Mouse (Mus musculus) midbrain, embryonic 15.5 days (tissue): ENCODE data around the gene Icam4. TPM values are rescaled to one million over a fixed set of nuclear protein-coding genes. Genes with fewer than 3 reads are reported as not detected.
"Not testable (repeated sequence)": the region's sequence is repeated elsewhere in the genome, so short reads cannot be mapped to it uniquely, and the experiment has no call there.

ENCODE experiments used
- ATAC-seq: fragments of 200-750 bp; cut with Nextera tagmentation; replicated peaks from 2 replicates; pipeline ENCODE4 v1.8.0; 2017; ENCODE audit warnings: moderate TSS enrichment
- H3K27ac ChIP-seq: fragments of 300-500 bp; sonication (generic); 2 replicates; pipeline ENCODE4 v1.5.1; 2015; ENCODE audit warnings: mild to moderate bottlenecking, inconsistent platforms
- H3K27me3 ChIP-seq: fragments of 300-500 bp; sonication (generic); replicated peaks from 2 replicates; pipeline ENCODE4 v1.6.1; 2015; ENCODE audit warnings: inconsistent platforms
- H3K36me3 ChIP-seq: fragments of 300-500 bp; sonication (generic); replicated peaks from 2 replicates; pipeline ENCODE4 v1.6.1; 2015; ENCODE audit warnings: inconsistent platforms
- H3K4me1 ChIP-seq: fragments of 300-500 bp; sonication (generic); 2 replicates; pipeline ENCODE4 v1.6.1; 2015; ENCODE audit warnings: inconsistent platforms
- H3K4me2 ChIP-seq: fragments of 300-500 bp; sonication (generic); 2 replicates; pipeline ENCODE4 v1.6.1; 2015; ENCODE audit warnings: inconsistent platforms, mild to moderate bottlenecking, moderate library complexity
- H3K4me3 ChIP-seq: fragments of 300-500 bp; sonication (generic); 2 replicates; pipeline ENCODE4 v1.5.1; 2015; ENCODE audit warnings: mild to moderate bottlenecking, inconsistent platforms
- H3K9ac ChIP-seq: fragments of 300-500 bp; sonication (generic); 2 replicates; pipeline ENCODE4 v1.6.1; 2015; ENCODE audit warnings: mild to moderate bottlenecking, inconsistent platforms
- H3K9me3 ChIP-seq: fragments of 300-500 bp; sonication (generic); 2 replicates; pipeline ENCODE4 v1.6.1; 2016; ENCODE audit warnings: inconsistent platforms
- WGBS: fragments of 180-500 bp; shearing (Covaris S2); methylation state at CpG from one replicate; pipeline ENCODE4 v1.1.7; 2015; ENCODE audit warnings: mixed read lengths; 5-methylcytosine and 5-hydroxymethylcytosine counted together
- polyA plus RNA-seq: library from polyadenylated mRNA; unstranded; fragments of >200 nt; fragmentation: Nextera tagmentation; extraction: Ambion mirVana; gene quantifications from 2 replicates; pipeline ENCODE4 v1.2.1, GENCODE M21; 2015

Gene Icam4
- polyA plus RNA-seq, 1 experiment from 2014 or later, result 0.27 TPM

DNA sequence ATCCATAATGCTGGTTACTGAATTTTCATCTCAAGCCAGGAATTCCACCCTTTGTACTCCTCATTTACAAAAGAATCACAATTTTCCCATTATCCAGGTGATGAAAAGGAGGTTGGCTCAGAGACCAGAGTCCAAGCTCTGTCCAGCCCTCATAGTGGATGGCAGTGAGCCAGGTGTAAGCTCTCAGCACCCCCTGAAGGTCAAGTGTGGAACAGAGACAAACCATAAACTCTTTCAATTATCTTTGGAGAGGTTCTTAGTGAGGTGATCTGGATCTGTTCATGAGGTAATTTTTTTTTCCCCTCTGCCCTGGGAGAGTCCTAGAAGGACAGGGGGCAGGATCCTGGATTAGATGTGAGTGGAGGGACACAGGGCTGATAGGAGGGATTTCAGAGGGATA, 28.4 kb upstream of the Icam4 start:
- Histone ChIP-seq H3K4me1 (peaks cover 14% of the 10 kb centered on the region), H3K9me3 (no peaks in the 10 kb centered on the region), H3K36me3 (peaks cover 7% of the 10 kb centered on the region; the same call in 1 of the 2 replicates), H3K27me3 (no peaks in the 10 kb centered on the region), H3K4me2 (no peak overlapping the region), H3K4me3 (no peak overlapping the region), H3K9ac (no peak overlapping the region), H3K27ac (no peak overlapping the region)
- no peak for ATAC-seq

- Histone ChIP-seq H3K4me3 (peak overlapping the region; percentile 63; the same call in 1 of the 2 replicates), H3K9me3 (no peaks in the 10 kb centered on the region), H3K27me3 (no peaks in the 10 kb centered on the region), H3K4me2 (no peak overlapping the region; the same call in 1 of the 2 replicates), H3K9ac (no peak overlapping the region), H3K27ac (no peak overlapping the region), H3K36me3 (peaks cover 13% of the 10 kb centered on the region; the same call in 1 of the 2 replicates), H3K4me1 (peaks cover 14% of the 10 kb centered on the region)
- no peak for ATAC-seq
- WGBS, result 80% methylated on average over 6 of the region's 6 CpGs
Observed at GRCm38 (mm10) chr9:21001651-21002200, 27.4 kb upstream of the Icam4 start.

GRCm38 (mm10) chr9:21002270-21002626, 26.9 kb upstream of the Icam4 start:
- peak overlapping the region; percentile 63 for H3K4me3 ChIP-seq
- H3K9me3 ChIP-seq, result no peaks in the 10 kb centered on the region
- peak overlapping the region; percentile 70 for H3K4me2 ChIP-seq
- 11% methylated on average over 7 of the region's 7 CpGs for WGBS
- H3K9ac ChIP-seq, result peak overlapping the region; percentile 61
- H3K4me1 ChIP-seq, result peaks cover 14% of the 10 kb centered on the region
- ATAC-seq, result peak; percentile 63
- no peaks in the 10 kb centered on the region for H3K27me3 ChIP-seq
- peak overlapping the region; percentile 77 for H3K27ac ChIP-seq
- H3K36me3 ChIP-seq, result peaks cover 17% of the 10 kb centered on the region; the same call in 1 of the 2 replicates

GRCm38 (mm10) chr9:21002627-21003551, 26.3 kb upstream of the Icam4 start, which contains the start of gene Mrpl4:
Gene Mrpl4 (plus strand): TSS chr9:21002738.
- Histone ChIP-seq H3K27ac (peak within 1 kb of the TSS; percentile 77), H3K9me3 (no peaks in the 10 kb centered on the region), H3K4me2 (peak within 1 kb of the TSS; percentile 70), H3K4me1 (peaks cover 14% of the 10 kb centered on the region), H3K36me3 (peaks cover 24% of the 10 kb centered on the region; the same call in 1 of the 2 replicates), H3K9ac (peak within 1 kb of the TSS; percentile 61), H3K4me3 (peak within 1 kb of the TSS; percentile 63), H3K27me3 (no peaks in the 10 kb centered on the region)
- under 1% methylated on average over 72 of the region's 72 CpGs for WGBS
- peak; percentile 91 for ATAC-seq

DNA sequence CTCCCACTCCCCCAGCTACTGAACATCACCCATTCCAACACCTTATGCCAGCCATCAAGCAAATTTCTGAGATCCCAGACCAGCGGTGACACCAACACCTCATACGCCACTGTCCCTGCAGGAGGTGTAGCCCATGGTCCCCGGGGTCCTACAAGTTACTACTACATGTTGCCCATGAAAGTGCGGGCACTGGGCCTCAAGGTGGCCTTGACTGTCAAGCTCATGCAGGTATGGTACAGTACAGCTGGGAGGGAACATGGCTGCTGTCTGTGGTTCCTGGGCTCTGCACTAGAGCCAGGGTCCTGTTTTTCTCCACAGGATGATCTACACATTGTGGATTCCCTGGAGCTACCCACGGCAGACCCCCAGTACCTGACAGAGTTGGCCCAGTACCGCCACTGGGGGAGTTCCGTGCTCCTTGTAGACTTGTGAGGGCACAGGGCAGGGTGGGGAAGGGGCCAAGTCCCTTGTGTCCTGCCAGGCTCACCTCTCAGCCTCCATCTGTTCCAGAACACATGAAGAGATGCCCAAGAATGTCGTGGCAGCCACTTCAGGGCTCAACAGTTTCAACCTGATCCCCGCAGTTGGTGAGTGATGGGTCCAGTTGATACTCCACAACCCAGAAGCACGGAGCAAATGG, 21.7 kb upstream of the Icam4 start:
- Histone ChIP-seq H3K9ac (no peak overlapping the region), H3K4me3 (no peak overlapping the region), H3K27me3 (no peaks in the 10 kb centered on the region; the same call in 1 of the 2 replicates), H3K27ac (no peak overlapping the region), H3K36me3 (peaks cover 35% of the 10 kb centered on the region), H3K9me3 (no peaks in the 10 kb centered on the region), H3K4me1 (peaks cover 11% of the 10 kb centered on the region), H3K4me2 (no peak overlapping the region)
- 93% methylated on average over 10 of the region's 10 CpGs for WGBS
- no peak for ATAC-seq

- Histone ChIP-seq H3K36me3 (peaks cover 35% of the 10 kb centered on the region), H3K27me3 (no peaks in the 10 kb centered on the region; the same call in 1 of the 2 replicates), H3K4me1 (peaks cover 11% of the 10 kb centered on the region), H3K9me3 (no peaks in the 10 kb centered on the region), H3K27ac (no peak overlapping the region), H3K4me2 (no peak overlapping the region), H3K4me3 (no peak overlapping the region), H3K9ac (no peak overlapping the region)
- no peak for ATAC-seq
- WGBS, result 75% methylated on average over 7 of the region's 7 CpGs
Observed at GRCm38 (mm10) chr9:21008007-21008406, 21.2 kb upstream of the Icam4 start.

GRCm38 (mm10) chr9:21010362-21010761, 18.8 kb upstream of the Icam4 start:
- no peaks in the 10 kb centered on the region for H3K9me3 ChIP-seq
- H3K9ac ChIP-seq, result no peak overlapping the region
- no peak overlapping the region for H3K4me3 ChIP-seq
- H3K36me3 ChIP-seq, result peaks cover 33% of the 10 kb centered on the region
- no peak overlapping the region for H3K27ac ChIP-seq
- no peak overlapping the region for H3K4me2 ChIP-seq
- H3K27me3 ChIP-seq, result peaks cover 16% of the 10 kb centered on the region
- no peaks in the 10 kb centered on the region for H3K4me1 ChIP-seq
- ATAC-seq, result no peak
- 72% methylated on average over 2 of the region's 2 CpGs for WGBS

DNA sequence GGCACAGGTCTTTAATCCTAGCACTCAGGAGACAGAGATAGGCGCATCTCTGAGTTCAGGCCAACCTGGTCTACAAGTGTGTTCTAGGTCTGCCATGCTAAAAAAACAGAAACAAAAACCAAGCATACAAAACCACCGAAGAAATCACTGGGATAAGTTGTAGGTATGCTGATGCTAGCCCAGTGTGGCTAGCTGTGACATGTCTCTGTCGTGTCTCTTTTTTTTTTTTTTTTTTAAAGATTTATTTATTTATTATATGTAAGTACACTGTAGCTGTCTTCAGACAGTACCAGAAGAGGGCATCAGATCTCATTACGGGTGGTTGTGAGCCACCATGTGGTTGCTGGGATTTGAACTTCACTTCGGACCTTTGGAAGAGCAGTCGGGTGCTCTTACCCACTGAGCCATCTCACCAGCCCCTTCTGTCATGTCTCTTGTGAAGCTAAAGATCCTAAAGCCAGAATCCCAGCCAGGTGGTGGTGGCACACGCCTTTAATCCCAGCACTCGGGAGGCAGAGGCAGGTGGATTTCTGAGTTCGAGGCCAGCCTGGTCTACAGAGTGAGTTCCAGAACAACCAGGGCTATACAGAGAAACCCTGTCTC, 18.1 kb upstream of the Icam4 start:
- not testable (repeated sequence) for H3K4me3 ChIP-seq, H3K4me1 ChIP-seq, H3K9me3 ChIP-seq, ATAC-seq, H3K9ac ChIP-seq, H3K4me2 ChIP-seq, H3K27ac ChIP-seq
- WGBS, result 71% methylated on average over 9 of the region's 9 CpGs
- peaks cover 26% of the 10 kb centered on the region for H3K36me3 ChIP-seq
- H3K27me3 ChIP-seq, result peaks cover 23% of the 10 kb centered on the region

DNA sequence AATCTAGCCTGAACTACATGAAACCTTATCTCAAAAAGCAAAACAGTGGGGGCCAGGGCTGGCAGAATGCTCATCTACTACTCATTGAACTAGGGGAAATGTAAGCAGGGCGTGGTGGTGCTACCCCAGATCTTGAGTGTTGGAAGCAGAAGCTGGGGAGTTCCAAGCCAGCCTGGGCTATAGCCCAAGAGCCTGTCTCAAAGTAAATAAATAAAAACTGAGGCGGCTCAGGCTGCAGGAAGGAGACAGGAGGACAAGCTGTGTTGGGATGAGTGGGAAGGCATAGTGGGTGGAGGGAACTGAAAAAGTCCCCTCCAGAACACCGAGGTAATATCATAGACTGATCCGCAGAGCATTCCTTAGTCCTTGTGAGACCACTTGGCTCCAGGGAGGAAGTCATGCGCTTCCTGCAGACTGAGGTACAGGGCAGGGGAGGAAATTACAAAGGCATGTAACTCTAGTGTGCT, 17.3 kb upstream of the Icam4 start:
- 73% methylated on average over 5 of the region's 5 CpGs for WGBS
- peaks cover 30% of the 10 kb centered on the region for H3K27me3 ChIP-seq
- ATAC-seq, result no peak
- H3K4me2 ChIP-seq, result no peak overlapping the region
- H3K4me1 ChIP-seq, result 0 out of 2 replicates have a peak, but pooled peaks cover 2% of the 10 kb centered on the region
- no peak overlapping the region for H3K9ac ChIP-seq
- no peak overlapping the region for H3K27ac ChIP-seq
- peaks cover 20% of the 10 kb centered on the region for H3K36me3 ChIP-seq
- H3K9me3 ChIP-seq, result no peaks in the 10 kb centered on the region
- H3K4me3 ChIP-seq, result no peak overlapping the region

GRCm38 (mm10) chr9:21012368-21012767, 16.8 kb upstream of the Icam4 start:
- Histone ChIP-seq H3K4me3 (no peak overlapping the region), H3K4me2 (no peak overlapping the region), H3K9me3 (no peaks in the 10 kb centered on the region), H3K27me3 (peaks cover 35% of the 10 kb centered on the region), H3K9ac (no peak overlapping the region), H3K36me3 (peaks cover 17% of the 10 kb centered on the region), H3K27ac (no peak overlapping the region), H3K4me1 (0 out of 2 replicates have a peak, but pooled peaks cover 2% of the 10 kb centered on the region)
- no peak for ATAC-seq
- 52% methylated on average over 1 of the region's 1 CpGs for WGBS

- H3K9me3 ChIP-seq, result no peaks in the 10 kb centered on the region
- H3K4me3 ChIP-seq, result peak overlapping the region; percentile 3; the same call in 1 of the 2 replicates
- 3% methylated on average over 28 of the region's 29 CpGs for WGBS
- 0 out of 2 replicates have a peak, but pooled peaks cover 2% of the 10 kb centered on the region for H3K4me1 ChIP-seq
- H3K27ac ChIP-seq, result no peak overlapping the region
- no peak overlapping the region for H3K9ac ChIP-seq
- H3K27me3 ChIP-seq, result peaks cover 52% of the 10 kb centered on the region
- H3K36me3 ChIP-seq, result no peaks in the 10 kb centered on the region
- H3K4me2 ChIP-seq, result peak overlapping the region; percentile 26
- ATAC-seq, result no peak
Observed at GRCm38 (mm10) chr9:21014691-21015570, 14.2 kb upstream of the Icam4 start.
